Mouse (Mus musculus): ENCODE measurements around the gene Ly6g6d.

The Ly6g6d gene

DNA sequence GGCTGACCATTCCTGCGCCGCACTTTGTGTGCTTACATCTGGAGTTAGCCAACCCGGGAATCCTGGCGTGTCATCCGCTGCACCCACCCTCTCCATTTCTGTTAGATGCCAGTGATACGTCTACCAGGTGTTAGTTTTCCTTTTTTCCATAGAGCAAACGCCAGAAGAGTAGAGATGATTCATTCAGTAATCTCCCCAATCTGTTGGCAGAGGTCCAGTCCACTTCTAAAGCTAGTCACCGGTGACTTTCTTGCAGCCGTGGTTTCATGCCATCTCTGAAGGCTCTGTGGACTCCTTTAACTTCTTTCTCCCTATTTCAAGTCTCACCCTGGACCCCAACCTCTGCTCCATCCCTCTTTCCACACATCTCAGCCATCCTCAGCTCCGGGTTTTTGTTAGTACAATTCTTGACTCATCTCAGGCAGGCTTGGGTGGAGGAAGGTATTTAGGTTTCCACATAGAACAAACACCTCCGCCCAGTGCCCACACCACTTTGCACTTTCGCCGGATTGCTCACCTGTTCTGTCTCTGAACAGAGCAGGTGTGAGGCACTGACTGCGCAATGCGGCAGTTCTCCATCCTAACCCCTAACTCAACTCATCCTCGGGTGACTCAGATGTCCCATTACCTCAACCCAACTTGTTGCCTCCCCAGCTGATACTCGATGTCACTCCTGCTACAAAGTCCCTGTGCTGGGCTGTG, 9.5 kb downstream of the Ly6g6d start:
- DNase-seq: no peak

DNA sequence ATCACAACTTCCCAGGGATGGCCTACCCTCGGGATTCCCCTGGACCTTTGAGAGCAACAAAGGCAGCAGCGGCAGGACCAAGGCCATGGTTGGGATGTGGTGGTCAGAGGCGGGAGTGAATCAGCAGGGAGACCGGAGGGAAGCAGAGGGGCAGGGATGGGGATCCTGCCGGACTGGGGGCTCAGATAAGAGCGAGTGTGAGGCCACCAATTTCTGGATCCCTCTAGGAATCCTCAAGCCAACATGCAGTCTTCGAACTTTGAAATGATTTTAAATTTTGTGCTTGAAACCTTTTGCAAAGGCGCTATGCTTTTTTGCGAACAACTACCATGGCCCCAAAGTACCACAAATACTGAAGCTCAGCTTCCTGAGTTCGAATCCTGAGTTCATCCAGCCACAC, 11.8 kb downstream of the Ly6g6d start, which contains the start of gene Mpig6b:
Gene Mpig6b (minus strand): TSS at position 101 of the 400 bp plus-strand sequence.
- no peak for DNase-seq

DNA sequence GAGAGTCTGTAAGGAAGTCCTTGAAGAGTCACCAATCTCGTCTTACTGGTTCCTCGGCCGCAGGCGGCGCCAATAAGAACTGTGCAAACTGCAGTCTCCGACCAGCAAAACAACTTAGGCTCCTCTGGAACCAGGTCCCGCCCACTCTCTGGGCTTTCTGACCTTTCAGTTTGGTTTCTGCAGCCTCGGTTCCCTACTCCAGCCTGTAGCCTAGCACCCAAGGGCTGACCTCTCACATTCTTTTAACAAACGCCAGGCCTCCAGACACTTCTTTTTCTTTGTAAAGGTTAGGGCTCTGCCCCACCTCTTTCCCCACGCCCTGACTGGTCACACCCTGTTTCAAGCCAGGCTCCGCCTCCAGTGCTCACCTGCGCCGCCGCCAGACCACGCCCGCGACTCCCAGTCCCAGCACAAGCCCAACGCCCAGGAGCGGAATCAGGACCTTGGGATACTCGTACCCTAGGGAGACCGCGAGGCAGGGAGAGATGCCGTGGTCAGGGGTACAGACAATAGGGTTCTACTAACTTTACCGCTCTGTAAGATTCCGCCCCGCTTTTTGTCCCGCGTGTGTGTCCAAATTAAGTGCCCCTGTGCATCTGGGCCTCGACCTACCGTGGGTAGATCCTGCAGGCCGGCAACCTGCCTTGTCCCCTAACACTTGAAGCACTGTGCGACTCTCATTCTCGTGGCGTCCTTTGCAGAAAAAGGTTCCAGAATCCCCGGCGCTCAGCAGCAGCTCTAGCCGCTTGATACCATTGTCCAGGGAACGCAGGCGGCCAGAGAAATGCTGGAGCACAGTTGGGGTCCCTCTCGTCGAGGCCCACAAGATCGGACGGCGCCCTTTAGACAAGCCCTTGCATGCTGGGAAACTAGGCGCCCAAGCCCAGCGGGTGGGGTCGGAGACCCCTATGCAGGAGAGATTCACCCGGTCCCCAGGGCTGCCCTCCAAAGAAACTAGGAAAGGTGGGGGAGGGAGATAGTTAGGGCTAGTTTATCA, 12.6 kb downstream of the Ly6g6d start, which contains the start of gene Ly6g6c:
Gene Ly6g6c (plus strand): TSS at position 438 of the 997 bp plus-strand sequence.
- DNase-seq: peak; percentile 62 to 71

DNA sequence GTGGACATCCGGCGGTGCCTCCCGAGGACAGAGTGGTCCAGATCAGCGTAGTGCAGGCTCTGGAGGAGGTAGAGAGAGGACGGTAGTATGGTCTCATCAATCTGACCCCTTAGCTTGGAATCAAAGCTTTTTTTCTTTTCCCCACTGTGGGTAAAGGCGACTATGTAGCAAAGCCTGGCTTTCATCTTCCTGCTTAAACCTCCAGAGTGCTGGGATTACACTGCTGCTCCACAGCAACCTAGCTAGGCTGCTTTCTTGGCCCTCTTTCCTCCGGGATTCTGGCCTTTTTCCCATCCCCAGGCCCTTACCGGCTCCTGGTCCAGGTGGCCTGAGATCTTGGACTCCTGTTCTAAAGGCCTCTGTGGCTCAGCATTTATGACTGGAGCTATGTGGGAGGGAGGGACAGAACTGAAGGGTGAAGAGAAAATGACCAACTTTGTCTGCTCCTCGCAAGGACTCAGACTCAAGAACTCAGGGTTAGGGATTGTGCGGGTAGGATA, 13.4 kb downstream of the Ly6g6d start:
- DNase-seq: peak; percentile 64 to 68

DNA sequence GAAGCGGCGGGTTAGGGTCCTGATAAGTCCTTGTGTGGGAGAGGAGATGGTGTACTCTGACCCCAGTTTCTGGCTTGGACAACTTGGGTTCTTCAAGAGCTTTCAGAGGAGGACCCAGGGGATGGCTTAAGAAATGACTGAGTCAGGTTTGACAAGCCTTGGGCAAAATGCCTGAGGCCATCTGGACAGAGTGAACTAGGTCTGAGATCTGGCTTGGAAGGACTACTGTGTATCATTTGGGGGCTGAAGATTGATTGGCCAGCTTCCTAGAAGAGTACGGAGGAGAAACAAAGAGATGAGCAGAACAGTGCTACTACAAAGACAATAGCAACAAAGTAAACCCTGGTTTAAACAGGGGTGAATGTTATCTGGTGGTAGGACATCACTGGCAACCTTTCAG, 14.4 kb downstream of the Ly6g6d start:
- no peak for DNase-seq

DNA sequence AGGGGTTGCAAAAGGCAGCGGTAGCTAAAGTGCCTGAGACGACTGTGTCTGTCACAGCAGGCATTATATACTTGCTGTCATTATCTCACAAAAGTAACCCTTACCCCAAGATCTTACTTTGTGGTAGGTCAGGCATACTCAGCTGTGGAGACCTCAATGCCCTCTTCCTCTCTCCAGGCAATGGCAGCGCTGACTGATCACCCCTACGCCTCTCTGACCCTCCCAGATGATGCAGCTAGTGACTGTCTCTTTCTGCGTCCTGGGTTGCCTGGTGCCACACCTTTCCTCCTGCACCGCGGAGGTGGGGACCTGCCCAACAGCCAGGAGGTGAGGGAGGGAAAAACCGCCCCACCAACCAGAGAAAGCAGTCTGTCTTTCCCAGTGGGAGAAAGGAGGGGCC, 16.6 kb downstream of the Ly6g6d start:
- no peak for DNase-seq

DNA sequence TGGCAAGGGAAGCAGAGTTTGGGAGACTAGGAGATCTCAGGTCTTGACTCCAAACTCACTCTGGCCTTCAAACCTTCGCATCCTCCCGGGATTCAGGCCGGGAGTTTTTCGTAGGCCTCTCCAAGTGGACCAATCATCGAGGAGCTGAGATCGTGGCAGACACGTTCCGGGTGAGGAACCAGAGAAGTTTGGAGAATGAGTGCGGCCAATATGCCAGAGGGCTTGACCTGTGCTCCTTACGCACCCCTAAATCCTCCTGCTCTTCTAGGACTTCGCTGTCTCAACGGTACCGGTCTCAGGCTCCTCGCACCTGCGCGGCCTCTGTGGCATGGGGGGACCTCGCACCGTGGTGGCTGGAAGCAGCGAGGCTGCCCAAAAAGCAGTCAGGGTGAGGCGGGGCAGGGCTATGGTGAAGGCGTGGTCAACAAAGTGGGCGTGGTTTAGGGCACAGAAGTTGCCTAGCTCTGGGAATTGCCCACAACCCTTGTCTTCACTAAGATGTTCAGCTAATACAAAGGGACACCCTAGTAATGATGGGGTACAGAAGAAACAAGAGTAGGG, 17.0 kb downstream of the Ly6g6d start:
- no peak for DNase-seq

DNA sequence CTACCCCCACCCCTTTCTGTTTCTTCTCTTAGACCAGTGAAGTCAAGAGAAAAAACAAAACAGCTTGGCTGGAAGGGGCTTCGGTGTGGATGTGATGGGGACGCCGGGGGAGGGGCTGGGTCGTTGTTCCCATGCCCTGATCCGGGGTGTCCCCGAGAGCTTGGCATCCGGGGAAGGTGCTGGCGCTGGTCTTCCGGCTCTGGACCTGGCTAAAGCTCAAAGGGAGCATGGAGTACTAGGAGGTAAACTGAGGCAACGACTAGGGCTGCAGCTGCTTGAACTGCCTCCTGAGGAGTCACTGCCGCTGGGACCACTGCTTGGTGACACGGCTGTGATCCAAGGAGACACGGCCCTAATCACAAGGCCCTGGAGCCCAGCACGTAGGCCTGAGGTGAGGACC, 17.8 kb downstream of the Ly6g6d start:
- DNase-seq: no peak

DNA sequence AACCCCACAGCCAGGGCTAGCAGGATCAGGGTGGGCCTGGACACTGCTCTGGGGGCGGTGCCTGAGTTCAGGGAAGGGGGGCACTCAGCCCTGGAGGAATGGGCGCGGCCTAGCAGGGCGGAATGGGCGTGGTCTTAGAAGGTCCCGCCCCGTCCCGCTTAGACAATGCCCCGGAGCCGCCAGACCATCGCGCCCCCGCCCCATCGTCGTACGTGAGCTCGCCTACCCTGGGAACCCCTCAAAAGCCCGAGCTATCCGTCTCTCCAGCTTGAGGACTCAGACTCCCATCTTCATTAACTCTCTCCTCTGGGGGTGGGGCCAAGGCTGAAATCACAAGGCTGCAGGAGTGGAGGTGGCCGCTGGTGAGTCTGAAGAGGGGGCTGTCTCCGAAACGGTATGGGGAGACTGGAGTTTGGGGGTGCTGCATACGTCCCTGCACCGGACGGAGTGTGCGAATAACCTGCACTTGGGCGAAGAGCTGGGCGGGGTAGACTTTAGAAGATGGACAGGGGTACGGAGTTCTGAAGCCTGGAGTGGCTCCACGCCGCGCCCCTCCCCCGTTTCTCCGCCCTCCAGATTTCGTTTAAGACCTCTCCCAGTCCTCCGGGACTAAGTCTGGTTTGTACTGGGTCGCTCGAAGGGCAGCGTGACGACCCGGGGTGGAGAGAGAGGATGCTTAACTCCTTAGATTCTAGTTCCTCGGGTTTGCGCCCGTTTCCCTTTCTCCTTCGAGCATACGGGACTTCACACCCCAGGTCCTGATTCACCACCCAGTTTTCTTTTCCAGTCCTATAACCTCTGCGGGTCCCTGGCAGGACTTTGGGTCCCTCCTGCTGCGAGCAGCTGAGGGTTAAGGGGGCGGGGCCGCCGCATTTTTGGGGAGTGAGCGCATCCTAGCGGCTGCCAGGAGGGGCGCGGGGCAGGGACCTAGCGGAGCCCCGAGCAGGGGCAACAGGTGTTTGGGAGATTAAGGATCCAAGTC, 18.7 kb downstream of the Ly6g6d start, which contains the start of gene Ddah2:
Gene Ddah2 (plus strand): TSS at position 125 of the 982 bp plus-strand sequence.
- DNase-seq: peak; percentile 79 to 84

DNA sequence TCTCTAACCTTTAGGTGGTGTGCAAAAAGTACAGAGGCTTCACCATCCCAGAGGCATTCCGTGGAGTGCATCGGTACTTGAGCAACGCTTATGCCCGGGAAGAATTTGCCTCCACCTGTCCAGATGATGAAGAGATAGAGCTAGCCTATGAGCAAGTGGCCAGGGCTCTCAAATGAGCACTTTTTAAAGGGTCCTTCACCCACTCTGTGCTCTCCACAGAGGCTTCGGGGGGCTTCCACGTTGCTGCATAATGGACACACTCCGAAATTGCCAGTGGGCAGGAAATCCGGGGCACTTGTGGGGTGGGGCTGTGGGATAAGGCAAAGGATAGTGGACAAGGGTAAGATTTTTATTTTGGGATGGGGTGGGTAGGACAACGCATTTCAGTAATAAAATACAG, 19.5 kb downstream of the Ly6g6d start:
- DNase-seq: no peak

DNA sequence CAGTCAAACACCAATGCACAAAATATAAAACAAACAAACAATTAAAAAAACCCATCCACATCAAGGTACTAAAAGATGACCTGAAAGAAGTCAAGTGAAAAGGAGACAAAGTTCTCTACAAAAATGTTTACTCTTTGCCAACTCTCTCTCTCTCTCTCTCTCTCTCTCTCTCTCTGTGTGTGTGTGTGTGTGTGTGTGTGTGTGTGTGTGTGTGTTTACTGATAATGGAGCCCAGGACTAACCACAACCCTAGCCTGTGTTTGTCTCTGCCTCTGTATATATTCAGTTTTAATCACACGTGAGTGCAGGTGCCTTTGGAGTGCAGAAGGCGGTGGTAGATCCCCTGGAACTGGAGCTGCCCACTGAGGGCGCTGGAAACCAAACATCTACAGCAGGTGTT, 20.8 kb downstream of the Ly6g6d start:
- DNase-seq: no peak

DNA sequence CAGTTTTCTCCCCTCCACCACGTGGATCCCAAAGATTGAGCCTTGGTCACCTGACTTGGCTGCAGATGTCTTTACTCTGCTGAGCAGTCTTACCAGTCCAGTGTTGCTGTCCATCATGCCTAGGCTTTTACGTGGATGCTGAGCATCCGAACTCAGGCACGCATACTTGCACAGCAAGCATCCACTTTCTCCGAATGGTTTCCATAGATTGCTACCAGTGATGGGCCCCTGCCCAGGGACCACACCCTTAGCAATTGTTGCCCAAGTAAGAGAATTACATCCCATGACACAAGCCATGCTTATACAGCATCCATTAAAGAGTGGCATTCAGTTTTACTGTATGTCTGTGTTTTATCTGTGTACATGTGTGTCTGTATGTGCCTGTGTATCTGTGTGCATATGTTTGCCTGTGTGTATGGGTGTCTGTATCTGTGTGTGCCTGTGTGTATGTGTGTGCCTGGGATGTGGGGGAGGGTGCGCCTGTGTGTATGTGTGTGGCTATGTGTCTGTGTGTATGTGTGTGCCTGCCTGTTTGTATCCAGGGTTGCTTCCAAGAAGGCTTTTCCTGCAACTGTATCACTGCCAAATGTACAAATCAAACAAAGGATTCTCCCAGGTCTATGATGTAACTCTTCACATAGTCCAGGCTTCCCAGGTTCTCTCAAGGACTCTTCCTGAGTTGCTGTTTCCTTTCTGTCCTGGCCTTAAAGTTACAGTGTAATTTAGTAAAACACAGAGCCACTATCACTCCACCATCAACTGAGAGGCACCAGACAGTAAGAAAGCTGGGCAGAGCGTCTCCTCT, 22.0 kb downstream of the Ly6g6d start:
- no peak for DNase-seq

DNA sequence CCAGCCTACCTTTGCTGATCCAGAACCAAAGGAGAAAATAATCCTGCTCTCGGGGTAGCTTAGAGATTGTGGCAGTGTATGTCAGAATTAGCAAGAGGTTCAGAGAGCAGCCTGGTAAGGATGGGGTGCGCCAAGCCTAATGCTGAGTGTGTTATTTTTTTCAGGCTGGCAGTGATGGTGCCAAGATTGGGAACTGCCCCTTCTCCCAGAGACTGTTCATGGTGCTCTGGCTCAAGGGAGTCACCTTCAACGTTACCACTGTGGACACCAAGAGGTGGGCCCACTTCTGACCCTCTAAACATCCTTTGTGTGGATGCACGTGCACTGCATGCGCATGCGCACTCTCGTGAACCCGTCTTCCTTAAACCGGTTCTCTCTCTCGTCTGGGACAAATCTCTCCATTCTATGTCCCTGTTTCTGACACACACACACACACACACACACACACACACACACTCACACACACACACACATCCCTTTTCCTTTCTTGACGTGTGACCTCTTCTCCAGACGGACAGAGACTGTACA, 25.5 kb downstream of the Ly6g6d start:
- DNase-seq: peak in 1 of 2 experiments; percentile 14

DNA sequence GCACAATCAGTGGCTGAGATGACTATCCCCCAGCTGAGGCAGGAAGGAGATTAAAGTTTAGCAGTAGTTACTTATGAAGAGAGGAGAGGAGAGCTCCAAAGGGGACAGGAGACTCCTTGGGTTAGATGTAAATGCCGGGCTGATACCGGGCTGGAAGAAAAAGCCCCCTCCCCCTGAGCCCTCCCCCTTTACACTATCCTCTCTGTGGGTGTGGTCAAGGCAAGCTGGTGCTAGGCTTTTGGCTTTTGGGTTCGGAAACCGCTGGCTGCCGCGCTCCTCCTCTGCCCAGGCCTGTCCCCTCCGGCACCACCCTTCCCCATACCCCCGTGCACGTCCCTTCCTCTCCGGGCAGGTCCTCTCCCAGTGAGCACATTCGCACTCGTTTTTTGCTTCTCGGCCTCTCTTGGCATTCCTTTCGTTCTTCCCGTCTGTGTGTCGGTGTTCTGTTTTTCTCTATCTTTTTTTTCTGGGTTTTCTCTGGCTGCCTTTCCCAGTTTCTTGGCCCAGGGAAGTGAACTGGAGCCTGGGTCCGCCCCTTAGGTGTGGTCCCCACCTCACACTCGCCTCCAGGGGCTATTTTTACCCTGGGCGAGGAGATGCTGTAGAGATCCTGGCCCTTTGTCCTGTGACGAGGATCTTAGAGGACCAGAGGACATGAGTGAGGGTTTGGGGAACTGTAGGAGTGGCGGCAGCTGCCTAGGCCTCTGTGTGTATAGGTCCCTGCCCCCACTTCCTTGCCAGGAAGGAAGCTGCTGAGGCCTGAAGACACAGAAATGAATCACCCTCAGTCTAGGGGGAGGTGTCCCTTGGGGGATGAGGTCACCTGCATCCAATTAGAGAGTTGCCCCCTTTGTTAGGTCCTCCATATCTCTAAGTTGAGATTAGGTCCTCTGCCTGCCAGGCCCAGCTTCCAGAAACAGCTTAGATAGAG, 26.4 kb downstream of the Ly6g6d start:
- peak; percentile 50 to 51 for DNase-seq

DNA sequence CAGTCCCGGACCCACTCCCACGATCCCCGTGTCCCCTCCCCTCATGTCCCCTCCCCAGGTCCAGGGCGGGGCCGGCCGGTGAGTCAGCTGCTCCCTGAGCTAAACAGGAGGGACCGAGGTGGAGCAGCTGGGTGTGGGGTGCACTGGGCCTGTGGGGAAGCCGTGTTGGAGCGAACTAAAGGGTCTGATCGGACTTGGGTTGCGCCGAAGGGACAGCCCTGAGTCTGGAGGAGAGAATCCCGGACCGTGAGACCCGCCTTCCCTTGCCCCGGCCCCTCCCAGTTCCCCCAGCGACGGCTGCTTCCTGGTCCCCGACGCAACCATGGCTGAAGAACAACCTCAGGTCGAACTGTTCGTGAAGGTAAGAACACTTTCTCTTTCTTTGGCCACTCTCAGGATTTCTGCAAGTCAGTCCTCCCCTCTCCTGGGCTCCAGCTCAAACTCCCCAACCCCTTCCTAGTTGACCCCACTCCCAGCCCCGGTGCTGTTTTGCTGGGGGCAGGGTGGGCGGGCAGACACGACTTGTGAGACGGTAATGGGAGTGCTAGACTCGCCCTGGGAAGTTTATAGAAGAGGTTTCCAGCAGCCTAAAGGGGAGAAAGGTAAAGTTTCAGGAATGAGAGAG, 27.6 kb downstream of the Ly6g6d start:
- DNase-seq: peak in 1 of 2 experiments; percentile 46

DNA sequence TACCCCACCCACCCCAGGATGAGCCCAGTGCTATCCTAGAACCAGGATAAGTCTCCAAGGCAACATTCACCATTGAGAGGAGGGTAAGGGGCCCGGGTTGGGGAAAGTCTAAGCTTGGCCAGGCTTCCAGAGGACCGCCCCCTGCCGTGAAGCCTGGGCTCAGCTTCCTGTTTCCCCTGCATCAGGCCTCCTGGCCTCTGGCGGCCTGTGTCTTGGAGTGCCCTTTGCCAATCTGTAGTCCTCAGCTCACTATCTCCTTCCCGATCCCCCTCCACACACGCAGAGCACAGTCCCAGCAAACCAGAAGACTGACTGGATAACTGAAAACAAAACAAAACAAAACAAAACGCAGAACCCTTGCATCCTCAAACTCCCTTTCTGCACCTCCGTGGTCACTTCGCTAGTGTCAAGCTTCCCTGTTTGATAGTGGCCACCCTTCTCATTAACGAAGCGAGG, 28.3 kb downstream of the Ly6g6d start, which contains the start of gene Clic1:
Gene Clic1 (plus strand): TSS at position 406 of the 456 bp plus-strand sequence.
- no peak for DNase-seq

DNA sequence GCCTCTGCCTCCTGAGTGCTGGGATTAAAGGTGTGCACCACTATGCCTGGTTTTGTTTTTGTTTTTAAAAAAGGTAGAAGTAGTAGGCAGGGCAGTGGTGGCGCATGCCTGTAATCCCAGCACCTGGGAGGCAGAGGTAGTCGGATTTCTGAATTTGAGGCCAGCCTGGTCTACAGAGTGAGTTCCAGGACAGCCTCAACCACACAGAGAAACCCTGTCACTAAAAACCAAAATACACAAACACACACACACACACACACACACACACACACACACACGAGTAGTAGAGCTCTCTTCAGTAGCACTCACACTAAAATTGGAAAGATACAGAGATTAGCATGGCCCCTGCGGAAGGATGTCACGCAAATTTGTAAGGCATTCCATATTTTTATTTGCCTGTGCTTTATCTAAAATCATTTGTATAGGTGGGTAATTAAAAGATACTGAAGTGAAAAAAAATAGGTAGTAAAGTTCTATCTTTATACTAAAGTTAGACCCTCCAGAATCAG, 28.9 kb downstream of the Ly6g6d start:
- no peak for DNase-seq

DNA sequence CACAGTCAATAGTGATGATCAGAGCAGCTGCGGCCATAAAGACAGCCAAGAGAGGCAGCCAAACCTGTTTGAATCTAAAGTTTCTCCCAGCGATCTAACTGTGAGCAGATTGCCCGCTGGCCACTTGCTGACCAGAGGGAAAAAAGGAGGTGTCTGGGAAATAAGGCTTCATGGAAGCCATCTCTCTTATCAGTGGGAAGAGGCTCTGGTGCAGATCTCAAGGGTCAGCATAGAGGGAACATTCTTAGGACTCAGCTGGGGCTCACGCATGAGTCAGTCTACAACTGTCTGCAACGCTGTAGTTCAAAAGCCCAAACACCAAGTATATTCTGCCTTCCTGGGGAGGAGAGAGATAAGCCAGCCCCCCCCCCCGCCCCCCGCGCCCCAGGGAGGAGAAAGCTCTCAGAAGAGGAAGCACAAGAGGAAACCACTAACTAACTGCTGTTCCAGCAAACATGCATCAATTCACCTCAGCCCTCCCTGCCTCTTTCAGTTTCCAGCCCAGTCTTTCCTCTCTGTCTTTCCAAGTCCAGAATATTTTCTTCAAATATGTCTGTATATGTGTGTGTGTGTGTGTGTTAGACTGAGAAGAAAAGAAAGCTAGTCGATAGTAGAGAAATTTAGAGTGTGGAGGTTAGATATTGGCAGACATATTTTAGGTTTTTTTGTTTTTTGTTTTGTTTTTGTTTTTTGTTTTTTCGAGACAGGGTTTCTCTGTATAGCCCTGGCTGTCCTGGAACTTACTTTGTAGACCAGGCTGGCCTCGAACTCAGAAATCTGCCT, 29.5 kb downstream of the Ly6g6d start:
- no peak for DNase-seq
